Mouse (Mus musculus): ENCODE data around the gene Kctd5.

The Kctd5 gene

DNA sequence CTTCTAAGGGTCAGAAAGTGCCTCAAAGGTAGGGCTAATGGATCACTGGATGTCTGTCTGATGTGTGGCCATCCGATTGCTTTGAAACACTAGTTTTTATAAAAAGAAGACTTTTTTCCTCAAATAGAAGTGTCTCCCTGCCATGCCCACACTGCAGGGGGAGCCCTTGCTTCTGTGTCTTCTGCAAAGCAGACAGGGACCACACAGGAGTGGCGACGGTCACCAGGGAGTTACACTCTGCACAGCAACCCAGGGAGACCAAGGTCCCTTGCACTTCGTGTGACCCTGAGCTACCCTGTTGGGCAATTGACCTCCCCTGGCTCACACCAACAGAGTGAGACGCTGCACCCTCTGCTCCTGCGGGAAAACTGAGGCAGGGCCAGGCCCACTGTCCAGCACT is 36.3 kb downstream of the Kctd5 start:
- DNase-seq: no peak

DNA sequence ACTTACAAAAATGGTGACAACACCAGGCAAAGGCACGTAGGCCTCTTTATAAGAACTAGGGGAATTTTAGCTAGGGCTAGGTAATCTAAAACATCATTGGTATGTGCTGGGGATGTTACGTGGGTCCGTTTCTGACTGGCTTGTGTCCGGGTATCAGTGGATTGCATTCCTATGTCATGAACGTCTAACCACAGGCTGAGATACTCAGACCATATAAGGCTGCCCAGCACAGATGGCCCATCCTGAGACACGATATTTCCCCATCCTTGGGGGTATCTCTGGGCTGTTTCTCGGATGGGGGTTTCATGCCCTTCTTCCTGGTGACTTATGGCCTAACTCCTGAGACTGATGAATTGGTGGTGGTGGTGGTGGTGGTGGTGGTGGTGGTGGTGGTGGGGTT is 38.2 kb downstream of the Kctd5 start:
- DNase-seq: no peak

DNA sequence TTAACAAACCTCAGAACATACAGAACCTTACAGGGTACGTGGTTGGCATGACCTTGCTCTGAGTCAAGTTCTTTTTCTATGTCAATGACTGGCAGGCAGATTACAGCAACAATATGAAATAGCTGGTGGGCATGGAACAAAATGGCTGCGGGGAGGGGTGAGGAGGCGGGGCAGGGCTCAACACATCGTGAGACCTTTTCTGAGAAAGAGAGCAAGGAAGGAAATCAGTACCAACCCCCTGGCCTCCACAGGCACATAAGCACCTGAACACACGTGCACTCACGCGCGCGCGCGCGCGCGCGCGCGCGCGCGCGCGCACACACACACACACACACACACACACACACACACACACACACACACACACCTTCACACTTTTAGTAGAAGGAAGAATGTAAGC is 42.7 kb downstream of the Kctd5 start:
- DNase-seq: no peak

DNA sequence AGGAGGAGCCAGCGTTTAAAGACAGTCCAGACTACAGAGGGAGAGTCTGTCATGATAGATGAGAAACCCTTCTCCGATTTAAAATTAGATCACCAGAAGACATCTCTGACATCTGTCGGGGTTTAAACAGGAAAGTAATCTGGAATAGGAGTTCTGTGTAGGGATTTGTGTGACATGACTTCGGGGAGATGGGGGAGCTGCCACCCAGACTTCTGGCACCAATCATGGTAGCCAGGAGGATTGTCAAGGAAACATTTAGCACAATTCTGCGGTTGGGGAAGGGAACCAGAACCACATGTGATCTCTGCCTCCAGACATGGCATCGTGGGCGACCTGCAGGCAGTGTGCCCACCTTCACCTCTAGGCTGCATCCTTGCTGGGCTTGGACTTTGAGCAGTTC is 43.8 kb downstream of the Kctd5 start:
- DNase-seq: no peak

DNA sequence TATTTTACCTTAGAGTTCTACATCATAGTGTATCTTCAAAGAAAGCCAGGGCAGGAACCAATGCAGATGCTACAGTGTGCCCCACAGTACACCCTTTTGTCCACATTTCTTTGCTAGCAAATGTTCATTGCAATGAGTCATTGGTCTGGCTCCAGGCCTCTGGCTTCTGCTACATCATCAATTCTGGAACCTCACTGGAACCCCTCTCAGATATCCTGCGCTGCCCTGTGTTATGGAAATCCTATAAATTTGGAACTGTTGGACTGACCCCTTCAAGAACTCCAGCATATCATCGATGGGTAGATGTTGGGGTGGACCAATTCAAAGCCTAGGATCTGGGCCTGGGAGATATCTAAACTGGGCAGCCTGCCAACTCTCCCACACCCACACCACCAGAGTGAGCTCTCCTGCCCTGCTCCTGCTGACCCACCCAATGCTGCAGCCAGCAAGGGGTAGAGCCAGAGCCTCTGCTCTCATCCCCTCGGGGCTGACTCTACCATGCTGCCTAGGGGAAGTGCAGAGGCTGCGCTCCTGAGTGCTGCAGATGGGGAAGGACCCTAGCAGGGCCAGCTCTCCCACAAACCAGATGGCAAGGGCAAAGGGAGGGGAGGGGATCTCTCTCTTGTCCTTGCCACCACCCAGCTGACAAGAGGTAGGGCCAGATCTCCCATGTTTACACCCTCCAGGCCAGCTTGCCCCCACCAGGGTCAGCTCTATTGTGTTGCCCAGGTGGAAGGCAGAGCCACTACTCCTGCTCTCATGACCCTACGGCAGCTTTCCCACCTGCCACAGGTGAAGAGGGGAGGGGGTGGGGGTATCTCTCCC is 51.7 kb downstream of the Kctd5 start:
- no peak for DNase-seq

DNA sequence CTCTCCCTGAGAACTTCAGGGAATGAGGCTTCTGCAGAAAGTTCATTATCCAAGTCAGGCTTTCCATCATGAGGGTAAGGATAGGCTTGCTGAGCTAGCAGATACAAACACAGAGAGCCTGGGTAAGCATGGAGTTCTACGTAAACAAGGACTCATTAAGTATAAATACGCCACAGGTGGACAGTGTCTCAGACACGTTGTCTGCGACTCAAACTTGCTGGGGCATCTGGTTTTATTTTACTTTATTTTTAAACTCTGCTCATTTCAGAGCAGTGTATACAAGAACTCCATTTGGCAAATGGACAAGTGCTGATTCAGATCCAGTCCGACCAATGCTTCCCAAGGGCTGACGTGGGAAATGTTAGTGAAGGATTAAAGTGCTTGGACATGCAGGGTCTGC is 52.6 kb downstream of the Kctd5 start:
- DNase-seq: no peak

DNA sequence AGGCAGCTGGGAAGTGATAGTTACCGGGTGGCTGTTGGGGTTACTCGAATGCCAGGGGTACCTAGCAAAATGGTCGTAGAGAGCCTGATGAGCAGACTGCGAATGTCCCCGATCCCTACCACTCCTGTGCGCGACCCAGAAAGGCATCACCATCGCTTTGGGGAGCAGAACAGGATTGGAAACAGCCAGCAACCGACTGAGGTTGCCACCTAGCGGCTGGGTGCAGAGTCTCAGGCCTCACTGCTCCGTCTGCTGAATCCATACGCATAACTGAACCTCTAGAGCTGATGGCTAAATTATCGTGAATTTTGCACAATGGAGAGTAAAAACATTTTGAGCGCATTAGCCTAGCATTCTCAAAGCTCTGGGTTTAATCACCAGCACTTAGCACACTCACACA is 57.6 kb downstream of the Kctd5 start:
- peak; percentile 41 to 43 for DNase-seq

DNA sequence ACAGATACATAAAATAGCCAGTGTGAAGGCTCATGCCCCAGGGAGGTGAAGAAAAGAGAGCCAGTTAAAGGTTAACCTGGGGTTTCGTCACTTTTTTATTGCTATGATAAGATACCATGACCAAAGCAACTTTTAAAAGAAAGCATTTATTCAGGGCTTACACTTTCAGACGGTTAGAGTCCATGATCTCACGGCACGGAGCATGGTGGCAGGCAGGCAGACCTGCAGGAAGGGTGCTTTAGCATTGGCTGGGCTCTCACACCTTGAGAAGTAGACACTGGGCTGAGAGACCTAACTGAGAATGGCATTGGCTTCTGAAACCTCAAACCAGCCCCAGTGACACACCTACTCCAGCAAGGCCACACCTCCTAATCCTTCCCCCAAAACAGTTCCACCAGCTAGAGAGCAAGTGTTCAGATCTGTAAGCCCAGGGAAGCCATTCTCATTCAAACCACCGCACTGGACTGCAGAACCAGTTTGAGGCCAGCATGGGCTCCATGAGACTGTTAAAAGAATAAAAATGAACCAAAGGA is 58.8 kb downstream of the Kctd5 start:
- DNase-seq: no peak

DNA sequence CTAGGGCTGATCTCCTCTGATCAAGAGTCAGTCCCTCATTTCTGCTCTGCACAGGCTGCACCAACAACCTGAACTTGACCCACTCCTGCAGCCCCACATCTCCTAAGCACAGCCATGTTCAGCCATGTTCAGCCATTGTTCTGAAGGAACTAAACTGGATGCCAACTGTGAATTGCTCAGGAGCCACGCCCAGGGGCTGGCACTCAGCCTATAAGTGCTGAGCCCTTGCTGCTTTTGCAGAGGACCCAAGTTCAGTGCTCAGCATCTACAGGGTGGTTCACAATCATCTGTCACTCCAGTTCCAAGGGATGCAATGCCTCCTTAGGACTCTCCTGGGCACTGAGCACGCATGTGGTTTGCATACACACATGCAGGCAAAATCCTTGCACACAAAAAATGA is 60.4 kb downstream of the Kctd5 start:
- no peak for DNase-seq

DNA sequence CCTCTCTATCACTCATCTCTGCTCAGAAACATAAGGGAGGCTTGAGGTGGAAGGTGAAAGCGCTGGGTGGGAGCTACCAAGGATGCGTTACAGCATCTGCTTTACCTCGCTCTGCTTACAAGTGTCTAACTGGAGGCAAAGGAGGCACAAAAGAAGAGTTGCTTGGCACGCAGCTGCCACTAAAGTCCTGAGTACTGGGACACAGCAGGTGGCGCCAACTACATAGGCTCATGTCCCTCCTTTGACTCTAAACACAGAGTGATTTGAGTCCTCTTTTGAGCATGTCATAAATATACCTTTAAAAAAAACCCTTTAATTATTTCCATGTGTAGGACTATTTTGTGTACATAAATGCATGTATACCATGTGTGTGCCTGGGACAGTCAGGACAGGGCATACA is 63.7 kb downstream of the Kctd5 start:
- peak in 1 of 2 experiments; percentile 20 for DNase-seq

DNA sequence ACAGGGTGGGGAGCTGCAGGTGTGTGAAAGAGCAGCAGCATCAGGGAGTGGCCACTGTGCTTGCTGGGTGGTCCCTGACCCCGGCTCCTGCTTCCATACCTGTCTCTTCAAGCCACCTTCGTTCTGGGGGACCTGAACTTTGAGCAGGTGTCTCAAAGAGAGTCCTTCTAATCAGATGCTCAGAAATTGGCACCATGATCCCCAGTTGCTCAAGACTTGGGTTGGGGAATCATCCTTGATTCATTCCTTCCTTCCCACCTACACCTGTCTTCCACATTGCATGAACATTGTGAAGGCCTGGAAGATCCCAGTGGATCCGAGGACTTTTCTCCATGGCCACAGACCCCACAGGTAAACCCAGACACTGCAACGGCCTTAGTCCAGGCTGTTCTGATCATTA is 65.2 kb downstream of the Kctd5 start:
- DNase-seq: no peak

DNA sequence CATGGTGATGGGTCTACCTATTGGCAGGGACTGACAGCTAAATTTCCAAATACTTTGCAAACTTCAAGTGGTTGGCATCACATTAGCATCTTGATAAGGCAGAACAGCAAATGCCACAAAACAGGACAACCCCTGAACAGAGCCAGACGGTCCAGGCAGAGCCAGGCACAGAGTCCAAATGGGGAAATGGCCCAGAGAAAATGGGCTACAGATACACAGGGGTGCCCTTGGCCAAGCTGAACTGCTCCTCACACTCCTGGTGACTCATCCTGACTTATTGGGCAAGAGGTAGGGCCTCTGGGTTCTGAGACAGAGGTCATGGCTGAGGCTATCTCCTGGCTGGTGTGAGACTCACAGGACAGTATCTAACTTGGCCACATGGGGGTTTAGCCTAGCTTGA is 65.9 kb downstream of the Kctd5 start:
- no peak for DNase-seq

DNA sequence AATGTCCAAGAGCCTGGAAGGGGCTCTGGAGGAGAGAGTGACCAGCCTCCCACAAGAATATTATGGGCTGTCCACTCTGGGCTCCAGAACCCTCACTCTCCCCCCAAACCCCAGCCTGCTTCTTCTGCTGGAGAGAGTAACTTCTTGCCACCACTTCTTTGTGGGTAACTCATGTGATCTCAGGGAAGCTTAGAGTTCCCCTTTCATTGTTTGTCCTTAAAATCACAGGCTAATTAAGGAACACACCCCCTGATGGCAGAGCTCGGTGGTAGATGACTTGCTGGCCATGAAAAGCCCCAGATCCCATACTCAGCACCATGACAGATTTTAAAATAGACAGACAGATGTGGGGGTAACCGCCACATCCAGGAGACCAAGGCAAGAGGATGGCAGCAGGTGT is 66.4 kb downstream of the Kctd5 start:
- no peak for DNase-seq

DNA sequence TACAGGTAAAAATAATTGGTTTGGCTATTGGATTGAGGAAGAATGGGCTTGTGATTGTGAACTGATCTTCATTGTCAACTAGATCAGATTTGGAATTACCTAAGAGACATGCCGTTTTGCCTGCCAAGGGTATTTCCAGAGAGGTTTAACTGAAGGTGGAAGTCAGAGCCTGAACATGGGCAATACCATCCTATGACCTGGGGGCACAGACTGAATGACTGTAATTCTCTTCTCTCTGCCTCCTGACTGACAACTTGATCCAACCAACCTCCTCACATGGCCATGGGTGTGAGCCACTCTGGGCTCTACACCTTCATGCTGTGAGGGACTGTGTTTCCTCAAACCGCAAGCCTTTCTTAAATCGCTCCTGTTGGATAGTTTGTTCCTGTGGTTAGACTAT is 68.2 kb downstream of the Kctd5 start:
- DNase-seq: no peak

DNA sequence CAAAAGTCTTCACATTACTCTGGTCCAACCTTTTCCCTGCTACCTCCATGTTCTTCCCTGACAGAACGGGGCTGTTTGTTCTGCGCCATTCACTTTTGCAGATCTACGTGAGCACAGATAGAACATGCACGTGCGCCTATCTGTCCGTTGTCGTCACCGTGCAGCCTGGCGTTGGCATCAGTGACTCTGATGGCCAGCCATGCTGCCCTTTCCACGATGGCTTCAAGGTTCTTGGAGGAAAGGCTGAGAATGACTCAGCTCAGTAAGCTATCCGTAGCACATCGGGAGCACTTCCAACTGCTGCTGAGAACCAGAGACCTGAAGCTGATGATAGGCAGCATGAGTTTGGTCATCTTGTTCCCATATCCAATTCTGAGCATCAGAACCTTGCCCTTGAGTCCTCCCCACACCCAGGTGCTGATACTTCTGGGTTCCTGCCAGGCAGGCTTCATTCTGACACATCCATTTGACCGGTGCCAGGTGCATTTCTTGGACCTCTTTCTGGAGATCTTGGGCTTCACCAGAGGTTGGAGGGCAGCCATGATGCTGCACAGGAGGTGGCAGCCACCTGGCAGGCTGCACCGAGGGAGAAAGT is 69.1 kb downstream of the Kctd5 start:
- DNase-seq: peak; percentile 71 to 72

DNA sequence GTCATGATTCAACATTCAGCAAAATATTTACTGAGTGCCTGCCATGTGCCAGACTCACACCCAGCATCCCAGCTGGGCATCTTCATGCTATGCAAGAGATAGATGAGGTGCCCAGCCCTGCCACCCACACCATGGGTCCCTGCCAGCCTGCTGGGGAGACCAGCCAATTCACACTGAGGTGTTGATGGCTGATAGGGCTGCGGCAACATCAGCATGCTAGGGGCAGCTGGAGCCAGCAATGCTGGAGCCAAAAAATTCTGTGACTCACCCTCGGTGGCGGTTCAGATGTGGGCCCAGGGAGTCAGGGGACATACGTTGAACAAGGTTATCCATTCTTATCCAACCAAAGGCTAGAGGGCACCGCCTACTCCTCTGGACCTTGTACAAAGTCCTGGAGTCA is 72.9 kb downstream of the Kctd5 start:
- peak; percentile 49 to 63 for DNase-seq

DNA sequence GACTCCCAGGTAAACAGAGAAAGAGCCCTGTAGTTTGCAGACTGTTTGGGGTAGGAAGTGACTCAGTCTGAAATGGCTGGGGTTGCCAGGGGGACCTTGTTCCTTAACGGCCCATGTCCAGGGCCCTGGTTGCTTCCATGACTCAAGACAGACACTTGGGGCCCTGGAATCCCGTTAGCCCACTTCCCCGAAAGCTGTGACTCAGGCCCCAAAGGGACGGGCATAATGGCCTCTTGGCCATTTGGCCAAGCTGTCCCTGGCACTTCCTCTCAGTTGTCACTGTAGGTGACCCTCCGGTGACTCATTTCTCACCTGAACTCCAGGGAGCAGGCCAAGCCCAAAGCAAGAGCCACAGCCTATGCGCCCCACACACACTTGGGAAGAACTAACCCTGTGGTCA is 74.9 kb downstream of the Kctd5 start:
- DNase-seq: no peak

DNA sequence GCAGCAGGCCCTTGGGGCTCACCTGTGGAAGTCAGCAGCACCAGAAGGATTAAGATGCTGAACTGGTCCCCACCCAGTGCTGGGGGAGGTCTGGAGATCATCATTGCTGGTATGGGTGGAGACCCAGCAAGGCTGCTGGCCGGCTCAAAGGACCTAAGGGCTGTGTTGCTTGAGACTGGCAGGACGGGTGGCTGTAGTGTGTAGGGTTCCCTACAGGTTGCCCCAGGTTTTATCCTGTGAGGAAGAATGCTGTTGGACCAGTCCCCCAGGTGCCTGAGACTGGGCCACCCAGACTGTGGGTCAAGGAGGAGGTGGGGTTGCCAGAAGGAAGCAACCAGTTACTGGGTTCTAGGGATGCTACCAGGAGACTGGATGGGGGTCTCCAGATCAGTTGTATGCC is 75.4 kb downstream of the Kctd5 start, which contains the start of gene Prss22:
Gene Prss22, minus strand, starts transcription at position 200 of the 400 bp plus-strand sequence.
- no peak for DNase-seq

All from cerebellum, postnatal 10 days (tissue).